Mouse (Mus musculus) adrenal gland, postnatal 10 days (tissue): ENCODE results near the gene Shbg. TPM values are rescaled to one million over a fixed set of nuclear protein-coding genes. Genes with fewer than 3 reads are reported as not detected.

Experiments
- microRNA-seq: library from miRNA; unstranded; fragments of <30 nt; microRNA quantifications from one replicate; pipeline ENCODE4 v1.2.0, GENCODE M21; 2021
- total RNA-seq, 2 experiments: library from RNA; stranded (reverse); gene quantifications; 2 replicates each; pipeline ENCODE4 v1.2.3; 2021

Gene Shbg
- total RNA-seq, 2 experiments from 2014 or later: 0.27 to 0.36 TPM

Small RNA genes lying within 50 kb of the gene (microRNA-seq; reads per million reads assigned to microRNA genes)
- 7.8 reads per million, percentile 10 among the genes with 10 or more reads in this experiment for gene Mir1934
- not detected for gene Mir467f

Other genes with a start within 250 kb of the Shbg start
- gene Chd3, start 248.5 kb downstream of the Shbg start, total RNA-seq: 100 to 1,000 TPM in 1 of 2 experiments, 10 to 100 TPM in 1; 93.8 to 128 TPM
- 100 to 1,000 TPM; 124 to 138 TPM for gene Naa38, start 222.4 kb downstream of the Shbg start, total RNA-seq
- 10 to 100 TPM; 32.4 to 38.9 TPM for gene Cyb5d1, start 222.3 kb downstream of the Shbg start, total RNA-seq
- 10 to 100 TPM; 29.1 to 33.0 TPM for gene Tmem88, start 219.7 kb downstream of the Shbg start, total RNA-seq
- 10 to 100 TPM; 49.0 to 53.4 TPM for gene Kdm6b, start 204.2 kb downstream of the Shbg start, total RNA-seq
- under 1 TPM; 0.30 TPM for gene Dnah2, start 68.8 kb downstream of the Shbg start, total RNA-seq
- 1 to 10 TPM; 2.2 to 3.8 TPM for gene Efnb3, start 57.7 kb downstream of the Shbg start, total RNA-seq
- gene Wrap53, start 37.6 kb downstream of the Shbg start, total RNA-seq: 10 to 100 TPM in 1 of 2 experiments, 1 to 10 TPM in 1; 8.1 to 12.5 TPM
- 10 to 100 TPM; 59.9 to 75.9 TPM for gene Trp53, start 37.5 kb downstream of the Shbg start, total RNA-seq
- gene Atp1b2, start 12.0 kb downstream of the Shbg start, total RNA-seq: 10 to 100 TPM; 38.6 to 52.9 TPM
- gene Sat2, start 4.1 kb upstream of the Shbg start, total RNA-seq: 10 to 100 TPM in 1 of 2 experiments, 1 to 10 TPM in 1; 9.2 to 10.1 TPM
- 10 to 100 TPM; 61.9 to 80.2 TPM for gene Fxr2, start 15.1 kb upstream of the Shbg start, total RNA-seq
- gene Sox15, start 37.4 kb upstream of the Shbg start, total RNA-seq: not detected
- 100 to 1,000 TPM; 114 to 116 TPM for gene Mpdu1, start 44.7 kb upstream of the Shbg start, total RNA-seq
- gene Cd68, start 48.2 kb upstream of the Shbg start, total RNA-seq: 10 to 100 TPM in 1 of 2 experiments, 1 to 10 TPM in 1; 9.8 to 12.0 TPM
- 100 to 1,000 TPM; 598 to 631 TPM for gene Eif4a1, start 54.5 kb upstream of the Shbg start, total RNA-seq
- gene Senp3, start 64.2 kb upstream of the Shbg start, total RNA-seq: 10 to 100 TPM; 62.6 to 76.3 TPM
- gene Tnfsf13, start 67.9 kb upstream of the Shbg start, total RNA-seq: 1 to 10 TPM; 2.0 to 5.0 TPM
- gene Tnfsf12, start 77.9 kb upstream of the Shbg start, total RNA-seq: 10 to 100 TPM; 18.1 to 19.2 TPM
- gene Tnfsfm13, start 78.2 kb upstream of the Shbg start, total RNA-seq: 1 to 10 TPM; 4.2 to 5.1 TPM
- gene Polr2a, start 140.7 kb upstream of the Shbg start, total RNA-seq: 10 to 100 TPM; 53.9 to 67.5 TPM
- not detected for gene Slc35g3, start 144.1 kb upstream of the Shbg start, total RNA-seq
- 10 to 100 TPM; 35.5 to 41.2 TPM for gene Zbtb4, start 148.0 kb upstream of the Shbg start, total RNA-seq
- gene Chrnb1, start 178.0 kb upstream of the Shbg start, total RNA-seq: 1 to 10 TPM; 2.3 to 7.9 TPM
- 1 to 10 TPM; 2.4 to 3.8 TPM for gene Fgf11, start 184.0 kb upstream of the Shbg start, total RNA-seq
- gene Tmem102, start 187.7 kb upstream of the Shbg start, total RNA-seq: 1 to 10 TPM; 1.0 TPM
- not detected for gene Gm39566, start 197.4 kb upstream of the Shbg start, total RNA-seq
- not detected for gene Spem2, start 200.6 kb upstream of the Shbg start, total RNA-seq
- not detected for gene Spem1, start 204.3 kb upstream of the Shbg start, total RNA-seq
- gene Nlgn2, start 219.9 kb upstream of the Shbg start, total RNA-seq: 10 to 100 TPM; 17.3 to 23.5 TPM
- gene Tmem256, start 220.6 kb upstream of the Shbg start, total RNA-seq: 100 to 1,000 TPM; 137 to 145 TPM
- 10 to 100 TPM; 49.2 to 59.2 TPM for gene Plscr3, start 228.5 kb upstream of the Shbg start, total RNA-seq
- gene Tnk1, start 240.8 kb upstream of the Shbg start, total RNA-seq: under 1 TPM; 0.12 to 0.24 TPM